Mouse (Mus musculus): ENCODE data around the gene Nfu1. TPM values are rescaled to one million over a fixed set of nuclear protein-coding genes. Genes with fewer than 3 reads are reported as not detected.

Nfu1 gene
- 10 to 100 TPM; 57.5 to 59.6 TPM for total RNA-seq (2021)

DNA sequence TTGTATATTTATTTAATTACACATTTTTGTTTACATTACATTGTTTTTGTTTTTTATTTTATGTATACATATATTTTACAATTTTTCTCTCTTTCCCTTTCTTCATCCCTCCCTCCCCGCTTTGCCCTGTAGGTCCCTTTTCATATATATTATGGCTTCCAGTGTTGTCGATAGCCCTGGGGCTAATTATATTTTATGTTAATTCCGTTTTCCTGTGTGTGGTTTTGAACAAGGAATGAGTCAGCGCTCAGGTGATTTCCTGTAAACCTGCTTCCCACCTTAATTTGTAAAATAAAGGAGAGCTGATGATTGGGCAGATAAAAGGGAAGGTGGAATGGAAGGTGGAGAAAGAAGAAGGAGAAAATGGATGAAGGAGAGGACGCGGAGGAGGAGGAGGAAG, at the start of gene Nfu1:
Gene Nfu1 (plus strand): TSS at position 350 of the 400 bp plus-strand sequence.
- DNase-seq (ENCODE audit: extremely low spot score in 1 of 2, low spot score in 1 of 2) = no peak

DNA sequence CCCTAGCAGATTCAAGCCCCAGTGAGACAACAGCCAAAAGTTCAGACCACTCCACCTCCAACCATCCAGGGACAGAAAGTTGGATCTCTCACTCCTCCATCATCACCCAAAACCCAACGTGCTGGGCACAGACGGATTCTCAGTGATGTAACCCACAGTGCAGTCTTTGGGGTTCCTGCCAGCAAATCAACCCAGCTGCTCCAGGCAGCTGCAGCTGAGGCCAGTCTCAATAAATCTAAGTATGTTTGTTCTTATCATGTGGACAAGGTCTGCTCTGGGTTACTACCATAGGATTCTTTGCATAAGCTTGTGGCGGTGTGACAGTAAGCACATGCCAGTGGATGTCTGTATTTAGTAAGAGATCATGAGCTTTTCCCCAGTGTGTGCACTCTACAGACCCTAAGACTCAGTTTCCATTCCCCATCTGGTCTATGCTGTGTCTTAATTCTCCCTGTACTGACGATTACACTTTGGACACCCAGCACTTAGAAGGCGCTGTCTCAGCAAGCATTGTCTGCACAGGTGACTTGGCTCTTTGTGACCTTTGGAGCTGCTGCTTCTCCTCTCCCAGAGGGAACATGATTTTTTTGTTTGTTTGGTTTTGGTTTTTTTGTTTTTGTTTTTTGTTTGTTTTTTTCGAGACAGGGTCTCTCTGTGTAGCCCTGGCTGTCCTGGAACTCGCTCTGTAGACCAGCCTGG, 44.9 kb upstream of the Nfu1 start:
- DNase-seq (ENCODE audit: extremely low spot score in 1 of 2, low spot score in 1 of 2) = no peak

DNA sequence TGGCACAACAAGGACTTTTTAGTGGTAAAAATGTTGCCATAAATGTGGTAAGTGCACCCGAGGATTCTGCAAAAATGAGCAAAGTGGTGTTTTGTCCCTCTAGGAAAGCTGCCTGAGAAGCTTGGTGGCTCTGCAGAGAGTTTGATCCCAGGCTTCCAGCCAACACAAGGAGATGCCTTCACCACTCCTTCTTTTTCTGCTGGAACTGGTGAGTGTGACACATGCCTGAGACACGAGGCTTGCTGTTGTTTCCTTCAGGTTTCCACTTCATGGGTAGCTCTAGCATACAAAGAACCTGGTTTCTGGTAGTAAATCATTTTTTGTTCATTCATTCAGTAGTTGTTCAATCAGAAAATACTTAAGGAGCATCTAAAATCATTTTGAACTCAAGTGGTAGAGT, 41.9 kb upstream of the Nfu1 start:
- DNase-seq (ENCODE audit: extremely low spot score in 1 of 2, low spot score in 1 of 2) = no peak

- no peak for DNase-seq (ENCODE audit: extremely low spot score in 1 of 2, low spot score in 1 of 2)
These were observed 35.1 kb upstream of the Nfu1 start for GRCm38 (mm10) chr6:86973956-86974355.

DNA sequence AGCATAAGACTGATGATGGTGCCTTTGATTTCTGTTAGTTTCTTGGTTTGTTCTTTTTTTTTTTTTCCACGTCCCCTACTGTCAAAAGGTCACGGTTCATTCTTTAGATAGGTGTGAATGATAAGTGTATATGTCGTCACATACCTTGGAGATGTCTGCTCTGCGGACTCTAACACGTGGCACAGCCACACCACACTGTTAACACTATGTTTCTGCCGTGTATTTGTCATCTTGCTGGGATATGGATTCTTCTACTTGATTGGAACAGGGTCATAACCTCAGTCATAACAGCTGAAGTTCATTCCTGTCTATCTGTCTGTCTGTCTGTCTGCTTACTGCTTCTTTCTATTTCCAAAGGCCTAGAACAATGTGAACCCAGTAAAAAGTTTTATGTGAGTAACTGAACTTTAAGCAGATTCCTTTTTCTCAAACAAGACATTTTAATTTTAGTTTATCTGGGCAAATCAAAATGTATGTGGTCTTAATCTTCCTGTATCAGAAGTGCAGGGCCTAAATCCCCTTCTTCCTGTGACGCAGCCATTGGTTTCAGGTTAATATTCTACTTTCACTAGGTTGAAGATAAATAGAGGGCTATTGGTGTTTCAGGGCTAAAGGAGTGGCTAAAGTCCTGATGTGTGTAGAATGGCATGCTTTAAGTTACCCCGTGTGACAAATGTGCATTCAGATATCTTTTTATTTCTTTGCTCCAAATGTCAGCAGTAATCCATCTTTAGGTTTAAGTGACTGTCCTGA, 30.7 kb upstream of the Nfu1 start:
- no peak for DNase-seq (ENCODE audit: extremely low spot score in 1 of 2, low spot score in 1 of 2)

GRCm38 (mm10) chr6:86978909-86979265, 30.1 kb upstream of the Nfu1 start:
- no peak for DNase-seq (ENCODE audit: extremely low spot score in 1 of 2, low spot score in 1 of 2)

DNA sequence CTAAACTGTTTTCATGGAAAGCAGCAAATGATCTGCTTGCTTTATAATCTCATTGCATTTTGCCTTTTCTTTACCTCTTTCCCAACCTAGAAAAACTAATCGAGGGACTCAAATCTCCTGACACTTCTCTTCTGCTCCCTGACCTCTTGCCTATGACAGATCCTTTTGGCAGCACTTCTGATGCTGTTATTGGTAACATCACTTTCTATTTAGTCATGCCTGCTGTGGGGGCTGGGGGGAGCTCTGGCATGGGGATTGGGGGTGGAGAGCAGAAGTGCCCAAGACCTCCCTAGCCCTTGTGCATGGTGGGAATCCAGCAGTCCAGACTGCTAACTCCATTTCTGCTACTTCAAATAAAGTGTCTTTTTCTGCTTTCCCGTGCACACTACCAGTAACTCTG, 27.8 kb upstream of the Nfu1 start:
- DNase-seq (ENCODE audit: extremely low spot score in 1 of 2, low spot score in 1 of 2) = no peak

DNA sequence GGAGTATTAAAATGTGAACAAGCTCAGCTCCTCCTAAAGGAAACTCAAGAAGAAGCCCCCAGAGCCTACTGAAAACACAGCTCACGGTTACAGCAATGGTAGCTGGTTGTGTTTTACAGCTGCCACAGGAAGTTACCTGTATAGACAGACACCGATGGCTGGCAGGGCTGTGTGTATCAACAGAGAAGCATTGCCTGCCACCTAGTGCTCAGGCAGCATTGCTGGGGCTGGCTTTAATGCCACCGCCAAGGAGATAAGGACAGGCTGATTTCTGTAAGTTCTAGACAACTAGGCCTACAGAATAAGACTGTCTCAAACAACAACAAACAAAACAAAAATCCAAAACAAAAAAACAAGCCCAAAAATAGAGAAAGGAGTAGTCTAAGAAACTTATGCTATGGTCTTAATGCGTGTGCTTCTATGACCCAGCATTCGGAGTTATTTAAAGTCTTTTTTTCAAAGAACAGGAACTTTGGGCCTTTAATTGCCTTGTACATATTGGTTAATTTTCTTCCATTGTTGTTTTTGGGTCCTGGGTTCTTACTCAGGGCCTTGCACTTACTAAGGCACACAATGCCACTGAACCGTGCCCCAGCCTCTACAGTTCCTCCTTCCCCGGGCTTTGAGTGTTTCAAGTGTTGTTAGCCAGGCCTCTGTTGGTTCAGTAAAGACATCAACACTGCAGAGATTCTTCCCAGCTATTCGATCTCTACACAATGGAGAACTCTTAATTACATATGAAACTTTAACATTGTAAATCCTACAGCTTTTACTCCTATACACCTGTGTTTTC, 23.5 kb upstream of the Nfu1 start:
- no peak for DNase-seq (ENCODE audit: extremely low spot score in 1 of 2, low spot score in 1 of 2)

GRCm38 (mm10) chr6:86989576-86989975, 19.5 kb upstream of the Nfu1 start:
- DNase-seq (ENCODE audit: extremely low spot score in 1 of 2, low spot score in 1 of 2) = no peak

DNA sequence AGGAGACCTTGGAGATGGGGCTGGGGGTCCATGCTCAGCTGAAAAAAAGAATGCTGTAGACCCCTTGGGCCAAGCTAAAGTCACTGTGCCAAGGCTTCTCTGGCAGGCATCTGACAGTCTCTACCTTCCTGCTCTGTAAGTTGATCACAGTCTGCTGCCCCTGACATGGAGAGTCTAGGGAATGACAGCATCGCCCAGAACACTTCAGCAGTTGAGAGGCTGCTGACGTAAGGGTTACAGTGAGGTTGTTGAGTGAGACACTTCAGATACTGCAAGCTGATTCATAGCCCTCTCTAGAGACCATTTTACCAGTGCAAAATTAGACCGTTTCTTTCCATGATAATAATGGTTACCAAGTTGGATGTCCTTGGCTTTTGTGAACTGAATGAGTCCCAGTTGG, 18.0 kb upstream of the Nfu1 start:
- DNase-seq (ENCODE audit: extremely low spot score in 1 of 2, low spot score in 1 of 2) = no peak

DNA sequence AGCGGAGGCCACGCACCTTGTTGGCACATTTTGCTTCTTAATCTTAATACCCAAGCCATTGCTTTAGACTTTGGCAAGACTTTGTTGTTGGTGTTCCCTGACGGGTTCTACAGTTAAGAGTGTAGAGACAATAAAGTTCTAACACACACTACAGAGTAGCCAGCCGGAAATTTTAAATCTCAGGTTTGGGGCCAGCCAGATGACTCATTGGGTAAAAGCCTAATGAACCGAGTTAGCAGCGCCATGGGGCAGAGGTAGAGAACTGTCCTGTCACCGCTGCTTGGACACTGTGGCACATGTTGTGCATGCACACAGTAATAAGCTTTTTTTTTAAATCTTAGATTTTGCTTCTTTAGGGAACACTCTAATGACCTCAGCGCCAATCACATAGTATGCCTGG, 16.7 kb upstream of the Nfu1 start:
- DNase-seq (ENCODE audit: extremely low spot score in 1 of 2, low spot score in 1 of 2) = no peak

GRCm38 (mm10) chr6:86994254-86994653, 14.8 kb upstream of the Nfu1 start:
- no peak for DNase-seq (ENCODE audit: extremely low spot score in 1 of 2, low spot score in 1 of 2)

- DNase-seq (ENCODE audit: extremely low spot score in 1 of 2, low spot score in 1 of 2) = no peak
These were observed 12.3 kb upstream of the Nfu1 start for GRCm38 (mm10) chr6:86996629-86997307.

DNA sequence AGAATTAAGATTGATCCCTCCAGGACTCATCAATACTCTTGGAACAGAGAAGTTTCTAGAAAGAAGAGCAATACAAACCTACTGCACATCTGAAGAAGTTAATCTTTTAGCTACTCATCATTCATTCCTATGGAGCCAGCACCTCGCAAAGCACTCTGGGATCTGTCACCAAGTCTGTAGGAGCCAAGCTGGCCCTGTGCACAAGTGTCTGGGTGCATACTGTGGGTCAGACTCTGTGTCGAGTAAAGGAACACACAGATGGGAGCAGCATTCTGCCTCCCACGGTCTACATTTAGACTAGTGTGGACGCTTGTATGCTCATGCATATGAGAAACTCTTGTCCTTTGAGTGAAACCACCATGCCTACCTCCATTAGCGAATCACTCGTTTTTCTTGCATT, 11.7 kb upstream of the Nfu1 start:
- DNase-seq (ENCODE audit: extremely low spot score in 1 of 2, low spot score in 1 of 2) = no peak

DNA sequence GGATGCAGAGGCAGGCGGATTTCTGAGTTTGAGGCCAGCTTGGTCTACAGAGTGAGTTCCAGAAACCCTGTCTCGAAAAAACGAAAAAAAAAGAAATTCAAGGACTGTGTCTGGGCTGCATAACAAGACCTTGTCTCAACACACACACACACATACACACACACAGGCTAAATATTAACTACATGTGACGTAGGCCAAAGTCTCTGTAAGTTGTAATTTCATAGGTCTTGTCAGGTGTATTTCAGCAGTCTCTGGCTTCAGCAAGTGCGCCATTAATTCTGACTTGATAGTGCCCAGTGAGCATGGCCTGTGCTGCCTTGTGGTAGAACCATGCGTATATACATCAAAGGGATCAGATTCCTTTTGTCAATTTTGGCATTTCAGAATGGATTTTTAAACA, 7.0 kb upstream of the Nfu1 start:
- DNase-seq (ENCODE audit: extremely low spot score in 1 of 2, low spot score in 1 of 2) = no peak

DNA sequence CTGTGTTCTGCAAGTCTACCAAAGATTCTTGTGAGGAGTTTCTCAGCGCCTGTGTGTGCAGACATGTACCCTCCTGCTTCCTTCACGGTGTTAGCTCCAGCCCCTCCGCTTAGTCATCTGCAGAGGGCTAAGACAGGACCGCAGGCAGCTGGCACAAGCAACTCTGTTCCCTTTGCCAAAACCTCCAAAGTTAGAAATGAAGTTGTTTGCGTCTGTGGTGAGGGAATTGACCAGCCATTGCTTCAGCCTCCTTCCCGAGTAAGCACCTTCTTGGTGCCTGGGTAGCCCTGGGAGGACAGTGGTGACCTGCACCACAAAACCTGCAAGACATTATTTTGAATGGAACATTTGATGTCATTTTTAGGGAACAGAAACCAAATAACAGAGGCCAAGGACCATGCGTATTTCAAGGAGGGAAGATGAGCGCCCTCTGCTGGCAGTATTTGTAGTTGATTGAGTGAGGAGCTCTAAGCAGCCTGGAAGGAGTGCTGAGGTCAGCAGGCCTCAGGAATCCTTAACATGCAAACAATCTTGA, 6.4 kb upstream of the Nfu1 start:
- DNase-seq (ENCODE audit: extremely low spot score in 1 of 2, low spot score in 1 of 2) = peak; percentile 67 to 92

DNA sequence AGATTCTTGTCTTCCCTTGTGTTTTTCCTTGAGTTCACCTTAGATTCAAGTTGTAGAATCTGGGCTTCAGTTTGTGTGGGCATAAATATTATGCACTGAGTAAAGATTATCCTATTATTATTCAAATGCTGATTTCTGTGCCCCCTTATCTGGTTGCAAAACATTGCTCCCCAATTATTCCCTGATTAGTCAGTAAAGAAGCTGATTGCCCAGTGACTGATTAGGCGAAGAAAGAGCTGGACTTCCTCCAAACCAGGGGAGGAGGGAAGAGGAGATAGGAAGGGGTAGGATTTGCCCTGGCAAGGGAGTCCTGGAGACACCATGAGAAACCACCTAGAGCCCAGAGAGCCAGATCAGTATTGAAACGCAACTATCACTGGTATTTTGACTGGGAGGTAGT, 4.9 kb upstream of the Nfu1 start:
- DNase-seq (ENCODE audit: extremely low spot score in 1 of 2, low spot score in 1 of 2) = no peak

DNA sequence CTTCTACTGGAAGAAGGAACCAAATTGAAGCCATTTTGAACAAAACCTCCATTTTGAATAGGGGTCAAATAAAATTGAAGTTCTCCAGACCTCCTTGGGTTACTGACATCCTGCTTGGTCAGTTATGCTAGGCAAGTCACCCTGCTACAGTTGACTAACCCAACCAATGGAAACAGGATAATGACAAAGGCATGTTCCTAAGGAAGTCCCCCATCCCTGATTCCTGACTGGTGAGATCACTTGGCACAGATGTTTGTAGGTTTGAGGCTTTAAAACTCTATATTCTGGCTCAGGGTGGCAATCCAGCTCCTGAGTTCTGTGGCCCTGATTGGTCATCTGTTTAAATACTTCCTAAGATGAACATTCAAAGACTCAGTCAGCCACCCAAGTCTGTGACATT, 3.5 kb upstream of the Nfu1 start:
- no peak for DNase-seq (ENCODE audit: extremely low spot score in 1 of 2, low spot score in 1 of 2)

- peak; percentile 93 to 94 for DNase-seq (ENCODE audit: extremely low spot score in 1 of 2, low spot score in 1 of 2)
These were observed 774 bp downstream of the Nfu1 start for GRCm38 (mm10) chr6:87009692-87010328.

DNA sequence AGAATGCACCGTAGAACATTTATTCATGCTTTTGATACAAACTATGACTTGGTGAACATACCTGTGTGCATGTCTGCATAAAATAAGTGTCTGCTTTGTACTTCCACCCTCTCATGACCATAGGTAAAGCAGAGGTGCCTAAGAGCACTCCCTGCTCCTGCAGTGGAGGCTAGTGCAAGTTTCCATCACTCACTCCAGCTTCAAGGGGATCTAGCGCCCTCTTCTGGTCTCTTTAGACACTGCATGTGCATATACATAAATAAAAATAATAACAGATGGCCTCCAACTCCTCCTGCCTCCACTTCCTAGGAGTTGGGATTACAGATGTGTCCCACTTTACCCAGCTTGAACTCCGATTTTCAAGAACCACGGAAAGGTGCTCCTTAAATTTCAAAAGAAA, 7.9 kb downstream of the Nfu1 start:
- peak in 1 of 2 experiments; percentile 56 for DNase-seq (ENCODE audit: extremely low spot score in 1 of 2, low spot score in 1 of 2)
